Mouse (Mus musculus): ENCODE data around the gene Gimap4. TPM values are rescaled to one million over a fixed set of nuclear protein-coding genes. Genes with fewer than 3 reads are reported as not detected.

Gene Gimap4
- total and polyA plus RNA-seq, 3 experiments: 113 to 264 (median 203) TPM

- no peak for DNase-seq (ENCODE audit: extremely low read depth)
- peak overlapping the region; percentile 98 for H3K27ac ChIP-seq (ENCODE audit: insufficient read depth, low read depth)
- peaks cover 43% of the 10 kb centered on the region for H3K79me2 ChIP-seq (replicated peaks; ENCODE audit: control insufficient read depth, extremely low read depth, insufficient read depth, poor library complexity, severe bottlenecking)
- in situ Hi-C loops (cut with MboI; ENCODE audit: low pct_ligation_motif_present, low pct_unique_long_range_greater_than_20kb, low sequenced_read_pairs): loop anchor here (5.0 kb wide), 1 partner anchor 35 kb away; the partner anchor contains the start of gene Gimap1
- H3K36me3 ChIP-seq (replicated peaks in 1 of 2; ENCODE audit: control insufficient read depth in 1 of 2, insufficient read depth in 1 of 2, low read length in 1 of 2): peaks cover 36 to 57% of the 10 kb centered on the region in 2 experiments
- no peaks in the 10 kb centered on the region for H3K27me3 ChIP-seq (replicated peaks)
- H3K4me1 ChIP-seq (ENCODE audit: control insufficient read depth in 1 of 2, insufficient read depth in 2 of 2): peaks cover 43 to 86% of the 10 kb centered on the region in 2 experiments
- TF ChIP-seq CTCF (conservative IDR thresholded peaks at IDR 0.05 in 1 of 2, IDR thresholded peaks at IDR 0.05 in 1 of 2; ENCODE audit: low read depth in 2 of 2, low read length in 2 of 2) (peak in 1 of 2 experiments; percentile 65; a peak in 2 of 4 replicates), GABPA (IDR thresholded peaks at IDR 0.05; ENCODE audit: insufficient replicate concordance, low read depth, low read length) (no peak), SMC3 (IDR thresholded peaks at IDR 0.05; ENCODE audit: low read depth, low read length) (peak; percentile 64), RAD21 (IDR thresholded peaks at IDR 0.05; ENCODE audit: low read depth, low read length) (peak; percentile 51), RCOR1 (conservative IDR thresholded peaks at IDR 0.05; ENCODE audit: low read depth, low read length) (no peak), POLR2A (IDR thresholded peaks at IDR 0.05; ENCODE audit: low read depth, low read length) (no peak), ZNF384 (IDR thresholded peaks at IDR 0.05; ENCODE audit: low read depth, low read length) (no peak), USF2 (conservative IDR thresholded peaks at IDR 0.05; ENCODE audit: low read depth, low read length) (no peak)
- no peak overlapping the region for H3K9ac ChIP-seq (ENCODE audit: insufficient read depth, low read depth)
- no peak overlapping the region for H3K4me3 ChIP-seq (replicated peaks in 1 of 3; ENCODE audit: low read depth in 2 of 3, low read length in 2 of 3, poor library complexity in 1 of 3)
- dilution Hi-C loops (cut with MboI; ENCODE audit: extremely low pct_ligation_motif_present, extremely low pct_unique_long_range_greater_than_20kb, low sequenced_read_pairs): no loop called here
- H3K9me3 ChIP-seq (replicated peaks; ENCODE audit: low read length): no peaks in the 10 kb centered on the region
- H3K4me2 ChIP-seq (ENCODE audit: insufficient read depth, low read depth, poor library complexity, severe bottlenecking): no peak overlapping the region
These were observed 18.3 kb downstream of the Gimap4 start for GRCm38 (mm10) chr6:48702601-48703000.

DNA sequence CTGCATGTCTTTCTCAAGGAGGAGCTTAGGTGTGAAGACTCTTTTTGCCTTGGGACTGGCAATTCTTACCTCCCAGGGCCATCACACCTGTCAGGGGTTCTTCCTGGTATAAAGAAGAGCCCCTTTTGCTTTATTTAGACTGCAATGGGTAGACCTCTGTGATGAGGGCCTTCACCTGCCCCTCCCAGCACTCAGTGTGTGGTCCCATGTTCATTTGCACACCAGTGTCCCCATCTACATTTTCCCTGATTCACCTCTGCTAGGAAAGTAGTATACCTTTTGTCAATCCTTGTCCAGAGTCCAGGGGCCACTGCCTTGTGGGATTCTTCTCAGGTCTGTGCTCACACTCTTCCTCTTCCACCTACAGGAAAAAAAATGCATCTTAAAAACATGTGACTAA is 19.8 kb downstream of the Gimap4 start:
- H3K79me2 ChIP-seq (replicated peaks; ENCODE audit: control insufficient read depth, extremely low read depth, insufficient read depth, poor library complexity, severe bottlenecking): peaks cover 49% of the 10 kb centered on the region
- TF ChIP-seq KAT2A (IDR thresholded peaks at IDR 0.05; ENCODE audit: insufficient replicate concordance, low read length) (no peak), JUND (conservative IDR thresholded peaks at IDR 0.05; ENCODE audit: low read depth, low read length) (no peak), JUN (IDR thresholded peaks at IDR 0.05; ENCODE audit: insufficient read depth, low read depth, low read length) (no peak), RAD21 (IDR thresholded peaks at IDR 0.05; ENCODE audit: low read depth, low read length) (no peak), ZNF384 (IDR thresholded peaks at IDR 0.05; ENCODE audit: low read depth, low read length) (no peak), CHD1 (IDR thresholded peaks at IDR 0.05; ENCODE audit: low read depth, low read length) (no peak), IRF4 (IDR thresholded peaks at IDR 0.05; ENCODE audit: low read depth, low read length) (no peak), ZC3H11A (IDR thresholded peaks at IDR 0.05; ENCODE audit: low read depth, low read length) (no peak), RCOR1 (conservative IDR thresholded peaks at IDR 0.05; ENCODE audit: low read depth, low read length) (no peak), UBTF (IDR thresholded peaks at IDR 0.05; ENCODE audit: low read depth, low read length) (no peak), TCF12 (IDR thresholded peaks at IDR 0.05; ENCODE audit: low read depth, low read length) (no peak), MYC (IDR thresholded peaks at IDR 0.05; ENCODE audit: low read depth, low read length) (no peak), E2F4 (IDR thresholded peaks at IDR 0.05; ENCODE audit: insufficient replicate concordance, low read depth, low read length) (no peak), NRF1 (IDR thresholded peaks at IDR 0.05; ENCODE audit: low read depth, low read length) (no peak), MAX (IDR thresholded peaks at IDR 0.05; ENCODE audit: low read length) (no peak), ELF1 (IDR thresholded peaks at IDR 0.05; ENCODE audit: low read depth, low read length) (no peak), SIN3A (IDR thresholded peaks at IDR 0.05; ENCODE audit: low read length) (no peak), MEF2A (IDR thresholded peaks at IDR 0.05; ENCODE audit: borderline replicate concordance, low read depth, low read length) (no peak), BHLHE40 (IDR thresholded peaks at IDR 0.05; ENCODE audit: low read depth, low read length) (no peak)
- H3K4me1 ChIP-seq (ENCODE audit: control insufficient read depth in 1 of 2, insufficient read depth in 2 of 2): peaks cover 42 to 77% of the 10 kb centered on the region in 2 experiments
- DNase-seq (ENCODE audit: extremely low read depth): no peak
- 0 out of 2 replicates have a peak overlapping the region, but pooled peaks have one; percentile 79 for H3K4me2 ChIP-seq (ENCODE audit: insufficient read depth, low read depth, poor library complexity, severe bottlenecking)
- H3K36me3 ChIP-seq (replicated peaks in 1 of 2; ENCODE audit: control insufficient read depth in 1 of 2, insufficient read depth in 1 of 2, low read length in 1 of 2): peaks cover 36 to 56% of the 10 kb centered on the region in 2 experiments
- H3K27ac ChIP-seq (ENCODE audit: insufficient read depth, low read depth): peak overlapping the region; percentile 84
- no peaks in the 10 kb centered on the region for H3K27me3 ChIP-seq (replicated peaks)
- dilution Hi-C loops (cut with MboI; ENCODE audit: extremely low pct_ligation_motif_present, extremely low pct_unique_long_range_greater_than_20kb, low sequenced_read_pairs) (no loop called here), in situ Hi-C loops (cut with MboI; ENCODE audit: low pct_ligation_motif_present, low pct_unique_long_range_greater_than_20kb, low sequenced_read_pairs) (loop anchor here (5.0 kb wide), 1 partner anchor 33 kb away; the partner anchor contains the start of gene Gimap1)
- H3K9ac ChIP-seq (ENCODE audit: insufficient read depth, low read depth): peak overlapping the region; percentile 1; the same call in 1 of the 2 replicates
- H3K4me3 ChIP-seq (replicated peaks in 1 of 3; ENCODE audit: low read depth in 2 of 3, low read length in 2 of 3, poor library complexity in 1 of 3): no peak overlapping the region
- H3K9me3 ChIP-seq (replicated peaks; ENCODE audit: low read length): no peaks in the 10 kb centered on the region
